Mouse (Mus musculus): ENCODE data around the gene Dip2b. TPM values are rescaled to one million over a fixed set of nuclear protein-coding genes. Genes with fewer than 3 reads are reported as not detected.

Dip2b gene
- polyA plus RNA-seq, 1 experiment from 2014 or later, result 11.0 TPM

DNA sequence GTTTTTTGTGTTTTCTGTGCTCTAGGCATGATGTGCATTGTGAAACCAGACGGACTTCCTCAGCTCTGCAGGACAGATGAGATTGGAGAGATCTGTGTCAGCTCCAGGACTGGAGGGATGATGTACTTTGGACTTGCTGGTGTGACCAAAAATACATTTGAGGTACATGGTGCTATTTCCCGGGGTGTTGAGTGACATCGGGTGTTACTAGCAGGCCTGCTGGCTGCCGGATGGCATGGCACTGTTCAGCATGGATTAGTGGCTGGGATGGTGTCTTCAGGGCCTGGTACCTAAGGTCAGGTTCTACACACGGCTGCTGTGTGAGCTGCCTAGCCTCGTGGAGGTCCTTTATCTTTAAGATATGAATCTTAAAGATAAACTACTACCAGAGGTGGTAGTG is 136.7 kb downstream of the Dip2b start:
- Histone ChIP-seq H3K4me2 (replicated peaks) (no peak overlapping the region), H3K4me1 (no peaks in the 10 kb centered on the region), H3K9me3 (no peaks in the 10 kb centered on the region), H3K36me3 (peaks cover 80% of the 10 kb centered on the region), H3K27ac (no peak overlapping the region), H3K27me3 (no peaks in the 10 kb centered on the region), H3K4me3 (no peak overlapping the region), H3K9ac (no peak overlapping the region)
- 84% methylated on average over 6 of the region's 6 CpGs for WGBS
- ATAC-seq (ENCODE audit: low FRiP score, low read depth), result no peak

DNA sequence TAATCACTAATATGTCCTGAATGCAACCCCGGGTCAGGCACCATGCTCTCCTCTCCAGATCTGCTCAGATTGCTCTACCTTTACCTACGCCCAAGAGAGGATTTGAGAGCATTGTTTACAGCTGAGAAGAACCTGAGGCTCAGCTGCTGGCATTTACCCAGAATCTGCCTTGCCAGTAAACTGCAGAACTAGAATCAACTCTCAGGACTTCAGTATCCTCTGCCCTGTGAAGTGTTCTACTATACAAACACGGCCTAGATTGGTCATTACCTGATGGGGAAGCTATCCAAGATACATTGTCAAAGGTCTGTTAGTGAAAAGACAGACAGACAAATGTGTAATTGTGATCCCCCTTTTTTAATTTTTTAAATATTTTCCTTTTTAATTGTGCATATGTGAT is 138.7 kb downstream of the Dip2b start:
- no peak for ATAC-seq (ENCODE audit: low FRiP score, low read depth)
- Histone ChIP-seq H3K4me2 (replicated peaks) (no peak overlapping the region), H3K4me1 (no peaks in the 10 kb centered on the region), H3K9ac (no peak overlapping the region), H3K4me3 (no peak overlapping the region), H3K9me3 (no peaks in the 10 kb centered on the region), H3K27ac (no peak overlapping the region), H3K36me3 (peaks cover 79% of the 10 kb centered on the region), H3K27me3 (no peaks in the 10 kb centered on the region)
- WGBS, result 85% methylated on average over 3 of the region's 3 CpGs

DNA sequence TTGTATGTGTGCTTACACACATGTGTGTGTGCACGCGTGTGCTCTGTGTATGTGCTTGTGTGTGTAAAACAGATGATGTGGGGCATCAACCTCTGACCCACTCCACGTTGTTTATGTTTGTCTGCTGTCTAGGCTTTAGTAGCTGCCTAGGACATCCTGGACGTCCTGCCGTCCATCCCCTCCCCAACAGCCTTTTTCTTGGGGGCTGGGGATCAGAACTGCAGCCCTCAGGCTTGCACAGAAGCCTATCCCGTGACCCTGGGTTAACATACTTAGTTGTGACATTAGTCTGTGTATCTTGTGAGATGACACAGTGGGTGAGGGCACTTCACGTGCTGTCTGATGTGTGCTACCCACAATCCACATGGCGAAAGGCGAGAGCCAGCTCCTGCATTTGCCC is 139.1 kb downstream of the Dip2b start:
- H3K4me1 ChIP-seq, result no peaks in the 10 kb centered on the region
- H3K36me3 ChIP-seq, result peaks cover 79% of the 10 kb centered on the region
- no peak overlapping the region for H3K4me3 ChIP-seq
- ATAC-seq (ENCODE audit: low FRiP score, low read depth), result no peak
- no peak overlapping the region for H3K4me2 ChIP-seq (replicated peaks)
- H3K9ac ChIP-seq, result no peak overlapping the region
- H3K27ac ChIP-seq, result no peak overlapping the region
- no peaks in the 10 kb centered on the region for H3K27me3 ChIP-seq
- no peaks in the 10 kb centered on the region for H3K9me3 ChIP-seq
- 78% methylated on average over 9 of the region's 9 CpGs for WGBS

DNA sequence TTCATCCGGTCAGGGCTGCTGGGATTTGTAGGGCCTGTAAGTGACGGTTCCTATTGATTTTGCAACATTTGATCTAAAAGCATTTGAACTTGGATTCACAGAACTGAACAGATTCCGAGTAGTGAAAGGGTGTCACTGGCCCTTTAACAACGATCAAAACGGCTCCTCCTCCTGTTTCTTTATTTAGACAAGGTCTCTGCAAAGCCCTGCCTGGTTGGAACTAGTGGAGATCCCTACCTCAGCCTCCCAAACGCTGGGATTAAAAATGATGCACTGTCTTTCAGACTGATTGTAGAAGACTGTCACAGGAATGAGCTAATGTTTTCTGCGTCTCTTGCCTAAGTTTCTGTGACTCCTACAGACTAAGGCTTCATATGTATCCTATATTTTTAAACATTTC is 140.0 kb downstream of the Dip2b start:
- 67% methylated on average over 7 of the region's 7 CpGs for WGBS
- no peaks in the 10 kb centered on the region for H3K27me3 ChIP-seq
- H3K36me3 ChIP-seq, result peaks cover 81% of the 10 kb centered on the region

DNA sequence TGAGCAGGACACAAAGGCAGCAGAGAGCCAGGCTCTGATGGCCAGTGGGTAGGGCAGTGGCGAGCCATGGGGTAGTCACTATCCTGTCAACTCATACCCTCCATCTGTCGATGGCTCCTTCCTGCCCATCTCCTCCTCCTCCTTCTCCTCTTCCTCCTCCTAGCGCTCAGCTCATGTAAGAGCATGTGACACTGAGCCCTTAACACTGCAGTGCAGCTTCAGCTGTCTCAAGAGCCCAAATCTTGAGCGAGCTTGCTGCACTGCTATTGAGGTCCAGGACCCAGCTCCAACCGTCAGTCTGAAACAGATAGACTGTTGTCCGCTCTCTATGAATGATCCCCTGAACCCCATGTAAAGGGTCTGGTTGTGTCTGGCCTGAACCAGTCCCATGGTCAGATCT is 141.2 kb downstream of the Dip2b start:
- Histone ChIP-seq H3K4me2 (replicated peaks) (no peak overlapping the region), H3K9me3 (no peaks in the 10 kb centered on the region), H3K4me3 (no peak overlapping the region), H3K9ac (no peak overlapping the region), H3K4me1 (no peaks in the 10 kb centered on the region), H3K36me3 (peaks cover 81% of the 10 kb centered on the region), H3K27ac (no peak overlapping the region), H3K27me3 (no peaks in the 10 kb centered on the region)
- WGBS, result 86% methylated on average over 6 of the region's 6 CpGs
- ATAC-seq (ENCODE audit: low FRiP score, low read depth), result no peak

More for the DNA sequence above, 140.0 kb downstream of the Dip2b start:
- no peaks in the 10 kb centered on the region for H3K4me1 ChIP-seq
- H3K27ac ChIP-seq, result no peak overlapping the region
- ATAC-seq (ENCODE audit: low FRiP score, low read depth), result no peak
- H3K9ac ChIP-seq, result no peak overlapping the region
- no peaks in the 10 kb centered on the region for H3K9me3 ChIP-seq
- H3K4me3 ChIP-seq, result no peak overlapping the region
- H3K4me2 ChIP-seq (replicated peaks), result no peak overlapping the region

DNA sequence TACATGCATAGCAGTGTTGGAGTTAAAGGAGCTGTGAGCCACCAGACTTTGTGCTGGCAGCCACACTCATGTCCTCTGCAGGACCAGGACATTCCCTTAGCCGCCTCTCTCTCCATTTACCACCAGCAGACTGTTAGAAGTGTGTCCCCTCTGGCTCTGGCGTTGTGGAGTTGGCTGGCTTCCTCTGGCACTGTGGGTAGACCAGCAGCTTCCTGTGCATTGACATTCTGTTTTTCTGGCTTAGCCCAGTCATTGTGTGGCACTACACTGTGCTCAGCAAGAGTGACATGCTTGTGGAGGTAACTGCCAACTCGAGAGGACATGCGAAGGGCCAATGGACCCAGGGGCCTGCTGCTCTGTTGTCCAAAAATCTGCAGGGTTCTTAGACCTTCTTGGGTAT is 141.8 kb downstream of the Dip2b start:
- Histone ChIP-seq H3K36me3 (peaks cover 80% of the 10 kb centered on the region), H3K4me2 (replicated peaks) (no peak overlapping the region), H3K4me3 (no peak overlapping the region), H3K4me1 (no peaks in the 10 kb centered on the region), H3K9ac (no peak overlapping the region), H3K27me3 (no peaks in the 10 kb centered on the region), H3K27ac (no peak overlapping the region), H3K9me3 (no peaks in the 10 kb centered on the region)
- 82% methylated on average over 4 of the region's 4 CpGs for WGBS
- ATAC-seq (ENCODE audit: low FRiP score, low read depth), result no peak

DNA sequence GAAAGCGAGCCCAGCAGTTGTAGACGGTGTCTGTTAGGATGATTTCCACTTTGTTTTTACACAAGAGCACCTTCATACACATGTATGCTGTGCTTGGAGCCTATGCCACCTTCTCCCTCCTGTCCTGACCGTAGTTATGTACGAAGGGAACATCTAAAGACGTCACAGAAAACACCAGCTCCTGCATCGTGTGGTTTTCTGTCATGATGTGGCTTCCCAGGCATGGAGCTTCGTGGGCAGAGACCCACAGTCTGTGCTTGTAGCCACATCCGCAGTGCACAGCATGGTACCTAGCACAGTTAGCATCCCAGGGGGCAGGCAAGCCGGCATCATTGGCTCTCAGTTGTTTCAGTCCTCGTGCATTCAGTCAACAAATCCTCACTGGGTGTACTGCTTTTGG is 143.4 kb downstream of the Dip2b start:
- Histone ChIP-seq H3K4me2 (replicated peaks) (no peak overlapping the region), H3K27ac (no peak overlapping the region), H3K4me3 (no peak overlapping the region), H3K4me1 (no peaks in the 10 kb centered on the region), H3K9ac (no peak overlapping the region), H3K36me3 (peaks cover 88% of the 10 kb centered on the region), H3K9me3 (no peaks in the 10 kb centered on the region), H3K27me3 (no peaks in the 10 kb centered on the region)
- ATAC-seq (ENCODE audit: low FRiP score, low read depth), result no peak
- 90% methylated on average over 10 of the region's 10 CpGs for WGBS

DNA sequence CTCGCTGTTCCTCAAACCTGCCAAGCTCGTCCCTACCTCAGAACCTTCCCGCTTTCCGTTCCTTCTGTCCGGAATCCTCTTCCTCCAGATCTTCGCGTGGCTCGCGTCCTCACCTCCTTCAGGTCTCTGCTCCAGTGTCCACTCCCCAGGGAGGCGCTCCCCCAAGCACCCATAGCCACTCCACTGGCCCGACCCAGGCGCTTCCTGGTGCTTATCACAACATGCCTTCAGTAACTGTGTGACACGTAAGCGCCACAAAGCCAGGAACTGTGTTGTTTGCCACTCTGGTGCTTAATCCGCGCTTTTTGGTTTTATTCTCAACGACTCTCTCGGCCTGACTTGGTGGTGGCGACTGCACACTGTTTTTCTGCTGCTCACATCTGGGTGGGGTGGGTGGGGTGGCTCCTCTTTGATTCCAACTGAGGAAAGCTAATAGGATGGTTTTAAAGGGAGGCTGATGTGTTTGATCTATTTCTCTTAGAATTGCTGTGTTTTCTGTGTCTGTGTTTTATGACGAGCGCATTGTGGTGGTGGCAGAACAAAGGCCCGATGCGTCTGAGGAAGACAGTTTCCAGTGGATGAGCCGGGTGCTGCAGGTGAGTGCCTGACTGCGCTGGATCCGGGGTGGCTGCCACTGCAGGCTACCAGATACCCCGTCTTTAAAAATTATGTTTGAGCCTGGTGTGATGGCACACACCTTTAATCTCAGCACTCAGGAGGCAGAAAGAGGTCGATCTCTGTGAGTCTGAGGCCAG is 144.2 kb downstream of the Dip2b start:
- Histone ChIP-seq H3K27ac (no peak overlapping the region), H3K4me3 (no peak overlapping the region), H3K36me3 (peaks cover 89% of the 10 kb centered on the region), H3K4me2 (replicated peaks) (no peak overlapping the region), H3K4me1 (no peaks in the 10 kb centered on the region), H3K27me3 (no peaks in the 10 kb centered on the region), H3K9ac (no peak overlapping the region), H3K9me3 (no peaks in the 10 kb centered on the region)
- no peak for ATAC-seq (ENCODE audit: low FRiP score, low read depth)
- 88% methylated on average over 28 of the region's 28 CpGs for WGBS

DNA sequence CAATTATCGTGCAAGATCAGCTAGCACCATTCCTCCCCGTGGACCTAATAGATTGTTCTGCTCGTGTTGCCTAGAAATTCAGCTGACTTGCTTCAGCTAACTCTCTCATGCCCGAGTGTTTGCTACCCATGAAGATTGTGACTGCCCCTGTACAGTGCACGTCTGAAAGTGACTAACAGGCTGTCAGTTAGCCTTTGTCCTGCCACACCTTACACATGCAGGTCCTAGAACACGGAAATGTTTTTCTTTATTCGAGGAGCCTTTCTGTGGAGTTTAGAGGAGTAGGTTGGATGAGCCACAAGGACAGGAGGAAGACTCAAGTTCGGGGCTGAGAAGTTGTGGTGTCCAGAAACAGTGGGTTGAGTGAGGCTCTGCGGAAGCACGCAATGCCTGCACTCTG is 145.0 kb downstream of the Dip2b start:
- no peak overlapping the region for H3K27ac ChIP-seq
- no peaks in the 10 kb centered on the region for H3K9me3 ChIP-seq
- H3K4me2 ChIP-seq (replicated peaks), result no peak overlapping the region
- no peak overlapping the region for H3K9ac ChIP-seq
- no peak for ATAC-seq (ENCODE audit: low FRiP score, low read depth)
- no peaks in the 10 kb centered on the region for H3K27me3 ChIP-seq
- H3K36me3 ChIP-seq, result peaks cover 88% of the 10 kb centered on the region
- no peak overlapping the region for H3K4me3 ChIP-seq
- H3K4me1 ChIP-seq, result no peaks in the 10 kb centered on the region
- 86% methylated on average over 10 of the region's 10 CpGs for WGBS

DNA sequence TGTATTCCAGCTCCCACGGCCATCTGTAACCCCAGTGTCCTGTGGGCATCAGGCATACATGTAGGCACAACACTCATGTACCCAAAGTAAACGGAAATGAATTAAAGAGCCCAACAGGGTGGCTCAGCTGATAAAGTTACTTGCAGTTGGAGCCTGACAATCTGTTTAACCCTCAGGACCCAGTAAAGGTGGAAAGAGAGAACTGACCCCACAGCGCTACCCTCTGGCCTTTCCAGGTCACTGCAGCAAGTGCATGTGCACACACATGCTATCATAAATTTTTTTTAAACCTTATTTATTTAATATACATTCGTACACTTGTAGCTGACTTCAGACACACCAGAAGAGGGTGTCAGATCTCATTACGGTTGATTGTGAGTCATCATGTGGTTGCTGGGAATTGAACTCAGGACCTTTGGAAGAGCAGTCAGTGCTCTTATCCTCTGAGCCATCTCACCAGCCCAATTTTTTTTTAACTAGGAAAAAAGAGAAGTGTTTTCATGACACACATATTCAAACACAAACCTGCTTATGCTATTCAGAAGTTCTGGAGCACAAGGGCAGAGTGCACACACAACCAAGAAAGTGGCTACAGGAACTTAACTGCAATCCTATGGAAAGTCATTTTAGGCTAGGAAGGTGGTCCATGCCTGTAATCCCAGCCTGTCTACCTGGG is 146.5 kb downstream of the Dip2b start:
- Histone ChIP-seq H3K36me3 (peaks cover 91% of the 10 kb centered on the region), H3K27me3 (no peaks in the 10 kb centered on the region), H3K4me2 (replicated peaks) (no peak overlapping the region), H3K9ac (no peak overlapping the region), H3K4me3 (no peak overlapping the region), H3K9me3 (no peaks in the 10 kb centered on the region), H3K27ac (no peak overlapping the region), H3K4me1 (no peaks in the 10 kb centered on the region)
- 83% methylated on average over 5 of the region's 5 CpGs for WGBS
- no peak for ATAC-seq (ENCODE audit: low FRiP score, low read depth)

DNA sequence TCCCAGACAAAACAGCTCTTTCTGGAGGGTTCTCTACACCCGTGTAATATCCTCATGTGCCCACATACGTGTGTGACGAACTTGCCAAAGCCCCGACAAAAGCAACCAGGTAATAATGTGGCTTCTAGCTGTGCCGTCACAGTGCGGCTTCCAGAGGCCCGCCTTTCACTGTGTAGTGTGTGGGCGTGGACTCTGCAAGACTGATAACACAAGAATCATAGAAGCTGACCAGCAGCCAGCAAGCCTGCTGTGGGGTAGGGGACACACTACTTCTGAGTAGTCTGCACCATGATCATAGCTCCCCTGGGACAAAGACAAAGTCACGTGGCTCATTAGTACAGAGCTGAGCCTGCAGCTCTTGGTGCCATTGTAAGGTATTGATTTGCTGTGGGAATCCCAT is 147.8 kb downstream of the Dip2b start:
- Histone ChIP-seq H3K36me3 (peaks cover 92% of the 10 kb centered on the region), H3K27ac (no peak overlapping the region), H3K4me2 (replicated peaks) (no peak overlapping the region), H3K9ac (no peak overlapping the region), H3K4me3 (no peak overlapping the region), H3K4me1 (no peaks in the 10 kb centered on the region), H3K9me3 (no peaks in the 10 kb centered on the region), H3K27me3 (no peaks in the 10 kb centered on the region)
- no peak for ATAC-seq (ENCODE audit: low FRiP score, low read depth)
- 91% methylated on average over 9 of the region's 9 CpGs for WGBS

DNA sequence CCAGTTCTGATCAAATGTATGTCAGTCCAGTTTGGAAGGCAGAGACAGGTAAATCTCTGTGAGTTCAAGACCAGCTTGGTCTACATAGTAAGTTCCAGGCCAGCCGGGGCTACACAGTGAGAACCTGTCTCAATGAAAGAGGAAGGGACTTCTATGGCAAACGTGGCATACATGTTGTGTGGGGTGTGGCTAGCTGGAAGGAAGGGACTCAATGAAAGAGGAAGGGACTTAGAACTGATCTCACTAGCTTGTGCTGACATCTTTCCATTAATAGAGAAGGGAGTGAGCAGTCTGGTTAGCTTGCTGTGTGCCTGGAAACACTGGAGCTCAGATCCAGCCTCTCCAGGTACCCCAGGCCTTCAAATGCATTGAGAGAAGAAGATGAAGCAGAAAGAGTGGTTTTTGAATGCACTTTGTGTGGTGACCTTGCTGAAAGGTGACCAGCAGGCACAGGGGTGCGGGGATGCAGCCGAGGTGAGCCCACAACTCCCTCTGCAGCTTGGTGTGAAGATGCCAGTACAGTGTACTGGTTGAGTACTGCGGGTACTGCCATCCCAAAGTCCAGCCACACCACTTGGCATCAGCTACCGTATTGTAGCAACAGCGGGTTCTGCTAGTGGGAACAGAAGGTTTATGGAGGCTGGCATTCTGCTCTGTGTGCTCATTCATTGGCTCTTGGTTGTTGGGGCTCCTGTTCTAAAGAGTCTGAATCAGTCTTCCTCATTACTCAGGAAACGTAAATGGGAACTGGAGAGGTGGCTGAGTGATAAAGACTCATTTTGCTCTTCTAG is 148.6 kb downstream of the Dip2b start:
- Histone ChIP-seq H3K9ac (no peak overlapping the region), H3K4me2 (replicated peaks) (no peak overlapping the region), H3K4me3 (no peak overlapping the region), H3K36me3 (peaks cover 92% of the 10 kb centered on the region), H3K27ac (no peak overlapping the region), H3K27me3 (no peaks in the 10 kb centered on the region), H3K9me3 (no peaks in the 10 kb centered on the region), H3K4me1 (no peaks in the 10 kb centered on the region)
- 94% methylated on average over 8 of the region's 8 CpGs for WGBS
- no peak for ATAC-seq (ENCODE audit: low FRiP score, low read depth)

All from limb, embryonic 13.5 days (tissue).